Mouse (Mus musculus): Measurements from ENCODE around the gene Ctf2. TPM values are rescaled to one million over a fixed set of nuclear protein-coding genes. Genes with fewer than 3 reads are reported as not detected.
A peak's percentile ranks its signal among the peaks of the same experiment; 100 is the strongest.

Gene Ctf2
- polyA plus RNA-seq, 1 experiment from 2014 or later = 0.12 TPM

DNA sequence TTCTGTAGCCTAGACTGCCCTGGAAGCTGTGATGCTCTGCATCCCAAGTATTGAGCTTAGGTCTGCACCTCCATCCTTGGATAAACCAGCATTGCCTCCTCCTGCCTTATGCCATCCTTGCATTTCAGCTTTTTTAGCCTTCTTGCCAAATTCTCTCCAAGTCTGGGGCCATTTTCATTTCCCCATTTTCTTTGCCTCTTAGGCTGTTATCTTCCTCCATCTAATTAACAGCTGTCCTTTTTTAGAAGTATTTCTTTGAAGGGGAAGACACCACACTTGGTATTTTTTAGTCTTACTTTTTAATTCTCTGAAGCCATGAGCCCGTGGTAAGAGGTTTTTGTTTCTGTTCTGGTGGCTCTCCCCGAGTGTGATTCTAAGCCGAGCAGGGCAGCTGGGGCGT lies 31.7 kb upstream of the Ctf2 start:
- Histone ChIP-seq H3K4me2 (ENCODE audit: low read depth, low read length) (no peak overlapping the region), H3K27me3 (replicated peaks; ENCODE audit: control insufficient read depth, insufficient read depth, low read length) (no peaks in the 10 kb centered on the region), H3K9ac (ENCODE audit: low read depth, low read length) (no peak overlapping the region), H3K9me3 (ENCODE audit: control insufficient read depth, low read length) (no peaks in the 10 kb centered on the region), H3K27ac (ENCODE audit: low read length) (no peak overlapping the region), H3K36me3 (ENCODE audit: control insufficient read depth, insufficient read depth, low read length) (peaks cover 8% of the 10 kb centered on the region; the same call in 1 of the 2 replicates), H3K4me3 (ENCODE audit: low read length) (no peak overlapping the region), H3K4me1 (ENCODE audit: control insufficient read depth, insufficient read depth, low read length) (peaks cover 14% of the 10 kb centered on the region)
- WGBS = 88% methylated on average over 4 of the region's 4 CpGs
- ATAC-seq = no peak

DNA sequence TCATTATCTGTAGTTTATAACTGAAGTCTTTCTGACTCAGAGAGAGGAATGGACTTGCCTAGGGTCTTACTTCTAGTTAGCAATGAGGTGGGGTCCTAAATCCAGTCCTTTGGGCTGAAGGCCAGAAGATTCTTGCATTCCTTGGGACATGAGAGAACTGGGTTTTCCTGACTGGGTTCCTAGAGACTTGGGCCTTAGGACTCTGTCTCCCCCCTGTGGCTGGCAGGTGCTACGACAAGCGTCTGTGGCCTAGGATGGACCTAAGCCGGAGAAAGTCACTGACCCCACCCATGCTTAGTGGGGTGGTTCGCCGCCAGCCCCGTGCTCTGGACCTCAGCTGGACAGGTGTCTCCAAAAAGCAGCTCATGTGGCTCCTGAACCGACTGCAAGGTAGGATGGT lies 29.1 kb upstream of the Ctf2 start:
- ATAC-seq = peak; percentile 67
- Histone ChIP-seq H3K4me2 (ENCODE audit: low read depth, low read length) (no peak overlapping the region), H3K9me3 (ENCODE audit: control insufficient read depth, low read length) (no peaks in the 10 kb centered on the region), H3K27ac (ENCODE audit: low read length) (peak overlapping the region; percentile 59), H3K4me1 (ENCODE audit: control insufficient read depth, insufficient read depth, low read length) (peaks cover 9% of the 10 kb centered on the region; the same call in 1 of the 2 replicates), H3K4me3 (ENCODE audit: low read length) (no peak overlapping the region), H3K36me3 (ENCODE audit: control insufficient read depth, insufficient read depth, low read length) (peaks cover 4% of the 10 kb centered on the region; the same call in 1 of the 2 replicates), H3K9ac (ENCODE audit: low read depth, low read length) (no peak overlapping the region), H3K27me3 (replicated peaks; ENCODE audit: control insufficient read depth, insufficient read depth, low read length) (no peaks in the 10 kb centered on the region)
- WGBS = 33% methylated on average over 7 of the region's 7 CpGs

DNA sequence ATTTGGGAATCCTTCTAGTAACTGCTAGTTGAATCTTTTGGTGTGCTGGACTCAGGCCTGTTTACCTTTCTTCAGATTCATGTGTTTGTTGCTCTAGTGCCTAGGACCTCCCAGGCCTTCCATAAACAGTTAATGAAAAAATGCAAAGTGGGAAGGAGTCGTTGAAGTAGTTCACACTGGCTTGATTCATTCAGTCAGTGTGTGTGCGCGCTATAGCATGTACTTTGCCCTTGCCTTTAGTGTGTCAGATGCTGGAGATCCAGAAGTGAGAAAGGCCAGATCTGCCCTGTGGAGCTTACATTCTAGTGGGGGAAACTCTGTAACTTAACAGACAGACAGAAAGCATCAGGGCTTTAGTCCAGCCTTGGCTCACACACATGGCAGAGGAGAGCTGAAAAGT lies 28.5 kb upstream of the Ctf2 start:
- H3K9ac ChIP-seq (ENCODE audit: low read depth, low read length) = no peak overlapping the region
- H3K27ac ChIP-seq (ENCODE audit: low read length) = peak overlapping the region; percentile 59
- 58% methylated on average over 3 of the region's 3 CpGs for WGBS
- no peaks in the 10 kb centered on the region for H3K27me3 ChIP-seq (replicated peaks; ENCODE audit: control insufficient read depth, insufficient read depth, low read length)
- no peaks in the 10 kb centered on the region for H3K9me3 ChIP-seq (ENCODE audit: control insufficient read depth, low read length)
- peaks cover 9% of the 10 kb centered on the region; the same call in 1 of the 2 replicates for H3K4me1 ChIP-seq (ENCODE audit: control insufficient read depth, insufficient read depth, low read length)
- peak; percentile 30 for ATAC-seq
- peaks cover 4% of the 10 kb centered on the region; the same call in 1 of the 2 replicates for H3K36me3 ChIP-seq (ENCODE audit: control insufficient read depth, insufficient read depth, low read length)
- no peak overlapping the region for H3K4me3 ChIP-seq (ENCODE audit: low read length)
- no peak overlapping the region for H3K4me2 ChIP-seq (ENCODE audit: low read depth, low read length)

DNA sequence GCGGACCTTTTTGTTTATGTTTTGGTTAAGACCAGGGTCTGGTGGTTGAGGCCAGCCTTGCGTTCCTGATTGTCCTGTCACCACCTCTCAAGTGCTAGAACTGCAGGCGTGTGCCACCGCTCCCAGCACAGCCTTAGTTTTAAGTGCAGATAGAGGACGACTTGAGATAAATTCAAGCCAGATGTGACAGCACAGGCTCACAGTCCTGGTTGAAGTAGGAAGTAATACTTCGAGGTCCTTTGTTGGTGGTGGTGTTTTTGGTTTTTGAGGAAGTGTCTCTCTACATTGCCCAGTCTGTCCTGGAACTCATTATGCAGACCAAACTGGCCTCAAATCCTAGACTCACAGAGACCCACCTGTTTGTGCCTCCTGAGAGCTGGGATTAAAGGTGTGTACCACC lies 27.8 kb upstream of the Ctf2 start:
- peaks cover 12% of the 10 kb centered on the region for H3K36me3 ChIP-seq (ENCODE audit: control insufficient read depth, insufficient read depth, low read length)
- WGBS = 45% methylated on average over 6 of the region's 6 CpGs
- no peak overlapping the region for H3K9ac ChIP-seq (ENCODE audit: low read depth, low read length)
- H3K27ac ChIP-seq (ENCODE audit: low read length) = no peak overlapping the region; the same call in 1 of the 2 replicates
- H3K27me3 ChIP-seq (replicated peaks; ENCODE audit: control insufficient read depth, insufficient read depth, low read length) = no peaks in the 10 kb centered on the region
- H3K4me2 ChIP-seq (ENCODE audit: low read depth, low read length) = peak overlapping the region; percentile 9; the same call in 1 of the 2 replicates
- H3K4me3 ChIP-seq (ENCODE audit: low read length) = no peak overlapping the region
- H3K9me3 ChIP-seq (ENCODE audit: control insufficient read depth, low read length) = no peaks in the 10 kb centered on the region
- no peak for ATAC-seq
- peaks cover 14% of the 10 kb centered on the region; the same call in 1 of the 2 replicates for H3K4me1 ChIP-seq (ENCODE audit: control insufficient read depth, insufficient read depth, low read length)

DNA sequence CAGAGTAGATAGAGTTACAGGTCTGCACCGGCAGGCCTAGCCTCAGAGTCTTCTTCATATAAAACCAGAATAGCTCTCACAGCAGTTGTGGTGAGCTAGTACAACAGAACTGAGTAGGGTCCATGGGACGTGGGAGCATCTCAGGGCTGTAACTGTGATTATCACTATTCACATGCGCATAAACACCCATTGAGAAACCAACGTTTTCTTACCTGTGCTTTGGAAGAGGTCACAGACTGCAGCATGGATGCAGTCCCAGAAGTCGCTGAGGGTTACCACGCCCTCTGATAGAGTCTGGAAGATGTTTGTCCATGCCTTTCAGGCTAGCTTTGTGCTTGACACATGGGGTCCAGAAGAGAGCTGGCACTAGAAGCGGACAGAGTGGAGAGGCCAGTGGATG lies 21.8 kb upstream of the Ctf2 start:
- no peak overlapping the region for H3K27ac ChIP-seq (ENCODE audit: low read length)
- peaks cover 10% of the 10 kb centered on the region; the same call in 1 of the 2 replicates for H3K4me1 ChIP-seq (ENCODE audit: control insufficient read depth, insufficient read depth, low read length)
- peaks cover 27% of the 10 kb centered on the region for H3K36me3 ChIP-seq (ENCODE audit: control insufficient read depth, insufficient read depth, low read length)
- ATAC-seq = no peak
- H3K4me2 ChIP-seq (ENCODE audit: low read depth, low read length) = no peak overlapping the region
- WGBS = 80% methylated on average over 7 of the region's 7 CpGs
- no peaks in the 10 kb centered on the region for H3K9me3 ChIP-seq (ENCODE audit: control insufficient read depth, low read length)
- no peak overlapping the region for H3K4me3 ChIP-seq (ENCODE audit: low read length)
- no peaks in the 10 kb centered on the region for H3K27me3 ChIP-seq (replicated peaks; ENCODE audit: control insufficient read depth, insufficient read depth, low read length)
- no peak overlapping the region for H3K9ac ChIP-seq (ENCODE audit: low read depth, low read length)

DNA sequence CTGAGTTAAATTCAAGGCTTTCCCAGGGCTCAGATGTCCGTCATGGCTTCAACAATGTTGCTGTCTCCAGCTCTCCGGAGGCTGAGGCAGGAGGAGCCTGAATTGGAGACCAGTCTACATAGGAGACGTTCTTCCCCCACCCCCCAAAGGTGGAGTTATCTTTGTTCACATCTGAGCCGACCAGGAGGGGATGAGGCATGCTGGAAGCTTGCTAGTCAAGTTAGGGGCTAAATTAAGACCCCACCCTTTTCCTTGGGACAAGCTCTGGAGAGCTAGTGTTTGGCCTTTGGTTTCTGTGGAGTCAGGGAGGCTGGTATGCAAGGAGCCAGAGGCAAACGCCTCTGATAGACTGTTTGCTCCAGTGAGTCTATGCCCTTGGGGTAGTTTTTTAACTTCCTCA lies 21.2 kb upstream of the Ctf2 start:
- no peak for ATAC-seq
- Histone ChIP-seq H3K9ac (ENCODE audit: low read depth, low read length) (no peak overlapping the region), H3K9me3 (ENCODE audit: control insufficient read depth, low read length) (no peaks in the 10 kb centered on the region), H3K36me3 (ENCODE audit: control insufficient read depth, insufficient read depth, low read length) (peaks cover 29% of the 10 kb centered on the region), H3K4me2 (ENCODE audit: low read depth, low read length) (no peak overlapping the region), H3K4me3 (ENCODE audit: low read length) (no peak overlapping the region), H3K27ac (ENCODE audit: low read length) (no peak overlapping the region), H3K4me1 (ENCODE audit: control insufficient read depth, insufficient read depth, low read length) (peaks cover 11% of the 10 kb centered on the region; the same call in 1 of the 2 replicates), H3K27me3 (replicated peaks; ENCODE audit: control insufficient read depth, insufficient read depth, low read length) (no peaks in the 10 kb centered on the region)
- 62% methylated on average over 5 of the region's 5 CpGs for WGBS

DNA sequence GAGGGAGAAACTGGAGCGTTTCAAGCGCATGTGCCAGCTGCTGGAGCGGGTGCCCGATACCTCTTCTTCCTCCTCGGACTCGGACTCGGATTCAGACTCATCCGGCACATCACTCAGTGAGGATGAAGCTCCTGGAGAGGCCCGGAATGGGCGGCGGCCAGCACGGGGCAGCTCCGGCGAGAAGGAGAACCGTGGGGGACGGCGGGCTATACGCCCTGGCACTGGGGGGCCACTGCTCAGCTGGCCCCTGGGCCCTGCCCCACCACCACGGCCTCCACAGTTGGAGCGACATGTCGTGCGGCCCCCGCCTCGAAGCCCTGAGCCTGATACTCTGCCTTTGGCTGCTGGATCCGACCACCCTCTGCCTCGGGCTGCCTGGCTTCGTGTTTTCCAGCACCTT lies 20.1 kb upstream of the Ctf2 start:
- Histone ChIP-seq H3K4me2 (ENCODE audit: low read depth, low read length) (no peak overlapping the region), H3K27me3 (replicated peaks; ENCODE audit: control insufficient read depth, insufficient read depth, low read length) (no peaks in the 10 kb centered on the region), H3K9ac (ENCODE audit: low read depth, low read length) (no peak overlapping the region), H3K36me3 (ENCODE audit: control insufficient read depth, insufficient read depth, low read length) (peaks cover 30% of the 10 kb centered on the region), H3K27ac (ENCODE audit: low read length) (no peak overlapping the region), H3K9me3 (ENCODE audit: control insufficient read depth, low read length) (no peaks in the 10 kb centered on the region), H3K4me1 (ENCODE audit: control insufficient read depth, insufficient read depth, low read length) (peaks cover 19% of the 10 kb centered on the region), H3K4me3 (ENCODE audit: low read length) (no peak overlapping the region)
- 95% methylated on average over 27 of the region's 27 CpGs for WGBS
- no peak for ATAC-seq

DNA sequence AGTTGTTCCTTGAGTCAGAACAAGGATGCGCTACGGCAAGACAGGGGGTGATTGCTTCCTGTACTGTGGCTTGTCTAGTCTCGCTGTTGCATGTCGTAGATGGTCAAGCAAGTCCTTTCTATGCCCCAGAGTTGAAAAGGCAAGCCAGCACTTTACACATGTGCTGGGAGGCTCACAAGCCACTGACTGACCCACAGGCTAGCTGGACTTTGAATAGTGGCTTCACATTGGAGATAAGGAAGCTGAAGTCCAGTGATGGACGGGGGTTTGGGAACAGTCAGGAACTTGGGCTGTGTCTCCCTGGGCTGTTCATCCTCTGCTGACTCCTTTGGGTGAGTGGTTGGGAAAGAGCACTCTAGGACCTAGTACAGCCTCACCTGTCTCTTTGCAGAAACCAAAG lies 19.7 kb upstream of the Ctf2 start:
- no peaks in the 10 kb centered on the region for H3K9me3 ChIP-seq (ENCODE audit: control insufficient read depth, low read length)
- H3K4me3 ChIP-seq (ENCODE audit: low read length) = no peak overlapping the region
- peaks cover 30% of the 10 kb centered on the region for H3K36me3 ChIP-seq (ENCODE audit: control insufficient read depth, insufficient read depth, low read length)
- ATAC-seq = no peak
- no peak overlapping the region for H3K27ac ChIP-seq (ENCODE audit: low read length)
- peaks cover 19% of the 10 kb centered on the region for H3K4me1 ChIP-seq (ENCODE audit: control insufficient read depth, insufficient read depth, low read length)
- 93% methylated on average over 5 of the region's 5 CpGs for WGBS
- H3K4me2 ChIP-seq (ENCODE audit: low read depth, low read length) = no peak overlapping the region
- no peak overlapping the region for H3K9ac ChIP-seq (ENCODE audit: low read depth, low read length)
- H3K27me3 ChIP-seq (replicated peaks; ENCODE audit: control insufficient read depth, insufficient read depth, low read length) = no peaks in the 10 kb centered on the region

DNA sequence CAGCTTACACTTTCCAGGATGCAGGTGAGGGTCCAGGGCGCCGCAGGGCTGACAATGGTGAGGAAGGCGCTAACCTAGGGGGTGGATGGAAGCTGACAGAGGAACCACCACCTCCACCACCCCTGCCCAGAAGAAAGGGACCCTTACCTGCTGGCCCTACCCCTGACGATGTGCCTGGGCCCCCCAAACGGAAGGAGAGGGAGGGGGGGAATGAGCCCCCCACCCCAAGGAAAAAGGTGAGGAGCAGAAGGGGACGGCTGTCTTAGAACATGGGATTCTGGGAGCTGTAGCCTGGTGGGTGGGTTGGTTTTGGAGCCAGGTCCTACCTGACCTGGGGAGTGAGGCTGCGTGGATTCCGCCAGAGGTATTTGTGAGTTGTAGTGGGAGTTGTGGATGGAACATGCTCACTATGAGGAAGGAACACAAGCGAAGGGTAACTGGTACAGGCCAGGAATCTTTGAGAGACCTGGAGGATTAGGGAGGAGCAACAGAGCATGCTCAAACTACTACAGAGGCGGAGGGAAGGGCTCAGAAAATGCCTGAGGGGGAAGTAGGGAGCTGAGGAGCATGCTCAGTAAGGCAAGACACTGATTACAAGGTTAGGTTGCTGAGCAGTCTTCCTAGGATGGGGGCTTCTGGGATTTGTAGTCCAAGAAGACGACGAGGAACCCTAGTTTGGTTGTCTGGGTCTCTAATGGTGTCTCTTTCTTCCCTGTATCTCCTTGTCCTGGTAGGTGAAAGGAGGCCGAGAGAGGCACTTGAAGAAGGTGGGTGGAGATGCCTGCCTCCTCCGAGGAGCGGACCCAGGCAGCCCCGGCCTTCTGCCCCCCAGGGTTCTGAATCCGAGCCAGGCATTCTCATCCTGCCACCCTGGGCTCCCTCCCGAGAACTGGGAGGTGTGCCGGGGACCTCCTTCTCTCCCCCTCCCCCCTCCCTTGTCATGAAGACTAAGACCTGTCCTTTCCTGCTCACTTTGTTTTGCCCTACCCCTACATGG lies 18.5 kb upstream of the Ctf2 start:
- WGBS = 85% methylated on average over 19 of the region's 19 CpGs
- no peak overlapping the region for H3K27ac ChIP-seq (ENCODE audit: low read length)
- ATAC-seq = no peak
- peaks cover 29% of the 10 kb centered on the region for H3K36me3 ChIP-seq (ENCODE audit: control insufficient read depth, insufficient read depth, low read length)
- H3K4me1 ChIP-seq (ENCODE audit: control insufficient read depth, insufficient read depth, low read length) = peaks cover 19% of the 10 kb centered on the region
- H3K27me3 ChIP-seq (replicated peaks; ENCODE audit: control insufficient read depth, insufficient read depth, low read length) = no peaks in the 10 kb centered on the region
- H3K9ac ChIP-seq (ENCODE audit: low read depth, low read length) = no peak overlapping the region
- H3K4me2 ChIP-seq (ENCODE audit: low read depth, low read length) = no peak overlapping the region
- H3K4me3 ChIP-seq (ENCODE audit: low read length) = no peak overlapping the region
- H3K9me3 ChIP-seq (ENCODE audit: control insufficient read depth, low read length) = no peaks in the 10 kb centered on the region
